Mouse (Mus musculus) thymus, adult 2 months (tissue): ENCODE measurements around the gene Ltbr.

Source experiments
- CTCF ChIP-seq: fragments of 200-500 bp; IDR thresholded peaks from 2 replicates; pipeline ENCODE4 v1.5.1; 2012; ENCODE audit warnings: mild to moderate bottlenecking, control low read depth, low read length, moderate library complexity, borderline replicate concordance; ENCODE audit not compliant: control insufficient read depth, poor library complexity, insufficient read depth; ENCODE audit errors: extremely low read depth
- POLR2A ChIP-seq: fragments of 200-500 bp; IDR thresholded peaks from 2 replicates; pipeline ENCODE4 v1.6.1; 2012; ENCODE audit warnings: mild to moderate bottlenecking, low read length, control low read depth, moderate library complexity; ENCODE audit not compliant: control insufficient read depth, poor library complexity, insufficient read depth; ENCODE audit errors: extremely low read depth

GRCm38 (mm10) chr6:125271455-125272227 lies 42.0 kb downstream of the Ltbr start:
- TF ChIP-seq POLR2A (no peak), CTCF (peak; percentile 73; the same call in 1 of the 2 replicates)
